Mouse (Mus musculus): ENCODE measurements around the gene Supt3. TPM values are rescaled to one million over a fixed set of nuclear protein-coding genes. Genes with fewer than 3 reads are reported as not detected.

Gene Supt3
- polyA plus RNA-seq, 1 experiment from 2014 or later = 21.1 TPM

DNA sequence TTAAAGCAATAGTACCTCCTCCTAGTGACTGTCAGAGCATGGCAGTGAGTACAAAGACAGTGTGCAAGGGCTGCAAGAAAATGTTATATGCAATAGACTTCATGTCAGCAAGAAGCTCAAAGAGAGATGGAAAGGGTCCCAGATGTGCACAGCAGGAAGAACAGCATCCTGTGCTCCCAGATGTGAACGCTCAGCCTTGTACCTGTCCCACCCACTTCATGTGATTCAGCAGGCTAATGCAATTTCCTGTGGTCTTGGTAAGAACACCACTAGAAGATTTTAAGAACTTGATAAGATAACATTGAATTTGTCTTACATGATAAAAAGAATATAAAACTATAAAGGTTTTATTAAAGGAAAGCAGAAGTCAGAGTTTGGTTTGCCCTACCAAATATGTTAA, 230.5 kb downstream of the Supt3 start:
- ATAC-seq (ENCODE audit: insufficient read depth) (no peak), DNase-seq (no peak)
- H3K4me1 ChIP-seq (ENCODE audit: insufficient read depth) = no peaks in the 10 kb centered on the region
- WGBS = 73% methylated on average over 1 of the region's 1 CpGs
- no peaks in the 10 kb centered on the region for H3K27me3 ChIP-seq (ENCODE audit: insufficient read depth, low read length)
- no peaks in the 10 kb centered on the region for H3K9me3 ChIP-seq (ENCODE audit: low read depth, low read length)
- no peaks in the 10 kb centered on the region for H3K36me3 ChIP-seq (ENCODE audit: insufficient read depth)
- no peak overlapping the region for H3K4me2 ChIP-seq
- H3K4me3 ChIP-seq (ENCODE audit: low read depth, low read length) = no peak overlapping the region
- no peak for TF ChIP-seq CTCF (IDR thresholded peaks at IDR 0.05; ENCODE audit: low read depth)
- no peak overlapping the region for H3K27ac ChIP-seq (ENCODE audit: low read depth)
- no peak overlapping the region for H3K9ac ChIP-seq

DNA sequence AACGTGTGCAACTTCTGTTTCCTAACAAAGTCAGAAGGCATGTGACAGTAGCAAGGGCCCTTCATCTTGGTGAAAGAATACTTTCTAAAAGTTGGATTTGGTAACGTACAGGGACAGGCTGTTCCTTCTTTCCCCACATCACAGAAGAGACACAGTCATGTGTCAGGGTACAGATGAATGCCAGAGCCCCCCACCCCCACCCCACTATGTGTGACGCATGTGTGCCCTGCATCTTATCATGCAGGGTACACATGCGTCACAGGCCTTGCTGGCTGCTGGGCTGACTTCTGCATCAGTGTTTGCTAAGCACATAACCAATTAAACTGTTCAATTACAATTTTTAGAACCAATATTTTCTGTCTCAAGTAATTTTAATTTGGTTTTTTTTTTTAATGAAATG, 231.7 kb downstream of the Supt3 start:
- no peaks in the 10 kb centered on the region for H3K36me3 ChIP-seq (ENCODE audit: insufficient read depth)
- no peak for TF ChIP-seq CTCF (IDR thresholded peaks at IDR 0.05; ENCODE audit: low read depth)
- no peak overlapping the region for H3K4me3 ChIP-seq (ENCODE audit: low read depth, low read length)
- 48% methylated on average over 4 of the region's 4 CpGs for WGBS
- H3K27ac ChIP-seq (ENCODE audit: low read depth) = no peak overlapping the region
- DNase-seq (no peak), ATAC-seq (ENCODE audit: insufficient read depth) (no peak)
- H3K4me2 ChIP-seq = no peak overlapping the region
- H3K4me1 ChIP-seq (ENCODE audit: insufficient read depth) = no peaks in the 10 kb centered on the region
- H3K9me3 ChIP-seq (ENCODE audit: low read depth, low read length) = no peaks in the 10 kb centered on the region
- no peak overlapping the region for H3K9ac ChIP-seq
- H3K27me3 ChIP-seq (ENCODE audit: insufficient read depth, low read length) = no peaks in the 10 kb centered on the region

DNA sequence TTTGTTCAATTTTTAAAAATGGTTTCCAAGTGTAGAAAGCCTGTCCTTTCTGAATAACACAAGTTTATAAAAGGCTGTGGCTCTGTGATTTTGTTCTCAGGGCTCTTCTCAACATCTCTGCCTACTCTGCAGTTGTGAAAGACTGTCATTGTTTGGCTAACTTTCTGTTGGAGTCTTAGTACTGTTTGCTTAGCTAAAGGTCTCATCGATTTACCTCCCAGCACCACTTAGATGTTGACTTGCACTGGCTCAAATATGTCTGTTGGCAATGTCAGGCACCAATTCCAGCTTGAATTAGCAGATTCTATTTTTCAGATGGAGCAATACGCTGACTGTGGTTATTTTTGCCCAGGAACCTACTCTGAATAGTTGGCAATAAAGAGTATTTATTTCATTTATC, 233.5 kb downstream of the Supt3 start:
- no peak for ATAC-seq (ENCODE audit: insufficient read depth)

DNA sequence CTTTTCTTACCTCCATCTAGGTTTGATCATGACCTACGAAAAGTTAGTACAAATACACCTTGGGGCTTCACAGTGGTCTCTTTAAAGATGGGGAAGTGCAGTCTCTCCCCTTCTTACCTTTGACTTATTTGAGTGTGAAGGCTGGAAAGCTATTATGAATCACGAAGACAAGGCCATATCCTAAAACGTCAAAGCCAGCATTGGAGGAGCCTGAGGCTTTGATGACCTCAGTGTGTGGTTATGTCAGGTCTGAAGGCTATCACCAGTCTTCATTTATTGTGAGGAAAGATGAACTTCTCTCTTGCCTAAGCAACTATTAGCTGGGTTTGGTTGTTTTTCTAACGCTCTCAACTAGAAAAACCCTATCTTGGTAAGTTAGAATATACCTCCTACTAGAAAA, 239.8 kb downstream of the Supt3 start:
- ATAC-seq (ENCODE audit: insufficient read depth) = no peak
- no peak overlapping the region for H3K9ac ChIP-seq
- no peaks in the 10 kb centered on the region for H3K36me3 ChIP-seq (ENCODE audit: insufficient read depth)
- DNase-seq = no peak
- TF ChIP-seq CTCF (IDR thresholded peaks at IDR 0.05; ENCODE audit: low read depth) = no peak
- WGBS = 80% methylated on average over 4 of the region's 4 CpGs
- H3K27me3 ChIP-seq (ENCODE audit: insufficient read depth, low read length) = no peaks in the 10 kb centered on the region
- no peaks in the 10 kb centered on the region for H3K4me1 ChIP-seq (ENCODE audit: insufficient read depth)
- H3K4me3 ChIP-seq (ENCODE audit: low read depth, low read length) = no peak overlapping the region
- no peak overlapping the region for H3K4me2 ChIP-seq
- H3K9me3 ChIP-seq (ENCODE audit: low read depth, low read length) = no peaks in the 10 kb centered on the region
- no peak overlapping the region for H3K27ac ChIP-seq (ENCODE audit: low read depth)

More for the DNA sequence above, 233.5 kb downstream of the Supt3 start:
- Histone ChIP-seq H3K27ac (ENCODE audit: low read depth) (no peak overlapping the region), H3K9me3 (ENCODE audit: low read depth, low read length) (no peaks in the 10 kb centered on the region), H3K9ac (no peak overlapping the region), H3K4me1 (ENCODE audit: insufficient read depth) (no peaks in the 10 kb centered on the region), H3K27me3 (ENCODE audit: insufficient read depth, low read length) (no peaks in the 10 kb centered on the region), H3K36me3 (ENCODE audit: insufficient read depth) (no peaks in the 10 kb centered on the region), H3K4me3 (ENCODE audit: low read depth, low read length) (no peak overlapping the region), H3K4me2 (no peak overlapping the region)
- 73% methylated on average over 2 of the region's 2 CpGs for WGBS
- no peak for DNase-seq
- TF ChIP-seq CTCF (IDR thresholded peaks at IDR 0.05; ENCODE audit: low read depth) = no peak

DNA sequence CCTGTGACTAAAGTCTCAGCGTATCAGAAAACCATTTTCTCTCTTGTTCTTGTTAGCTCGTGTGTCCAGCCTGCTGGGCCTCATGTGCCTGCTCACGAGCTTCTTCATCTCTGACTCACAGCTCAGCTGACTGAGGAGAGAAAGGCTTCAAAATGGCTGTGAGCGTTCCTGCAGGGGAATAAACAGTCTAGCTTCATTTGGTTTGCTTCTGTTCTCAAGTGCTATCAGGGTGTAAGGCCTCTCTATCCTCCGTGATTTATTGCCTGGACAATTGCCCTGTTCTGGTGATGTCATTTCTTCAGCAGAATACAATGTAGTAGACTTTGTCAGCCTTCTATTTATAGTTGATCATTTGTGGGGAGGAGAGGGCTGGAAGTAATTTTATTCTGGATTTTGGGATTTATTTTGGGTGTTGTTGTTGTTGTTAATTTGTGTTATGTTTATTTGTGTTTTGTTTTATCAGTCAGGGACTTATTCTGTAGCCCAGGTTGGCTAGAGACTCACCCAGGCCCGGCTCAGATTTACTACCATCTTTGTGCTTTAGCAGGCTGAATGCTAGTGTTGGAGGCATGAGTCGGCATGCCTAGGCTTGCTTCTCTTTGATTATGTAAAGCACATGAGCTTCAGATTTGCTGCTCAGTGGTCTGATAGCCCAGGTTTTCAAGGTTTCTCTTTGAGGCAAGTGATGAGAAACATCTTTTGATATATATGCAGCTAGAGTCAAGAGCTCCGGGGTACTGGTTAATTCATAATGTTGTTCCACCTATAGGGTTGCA, 243.4 kb downstream of the Supt3 start:
- no peak for TF ChIP-seq CTCF (IDR thresholded peaks at IDR 0.05; ENCODE audit: low read depth)
- H3K9me3 ChIP-seq (ENCODE audit: low read depth, low read length) = no peaks in the 10 kb centered on the region
- ATAC-seq (ENCODE audit: insufficient read depth) (no peak), DNase-seq (peak; percentile 56)
- no peak overlapping the region for H3K4me2 ChIP-seq
- H3K4me3 ChIP-seq (ENCODE audit: low read depth, low read length) = no peak overlapping the region
- H3K27ac ChIP-seq (ENCODE audit: low read depth) = no peak overlapping the region
- WGBS = 58% methylated on average over 8 of the region's 8 CpGs
- no peak overlapping the region for H3K9ac ChIP-seq
- H3K27me3 ChIP-seq (ENCODE audit: insufficient read depth, low read length) = no peaks in the 10 kb centered on the region
- H3K4me1 ChIP-seq (ENCODE audit: insufficient read depth) = no peaks in the 10 kb centered on the region
- H3K36me3 ChIP-seq (ENCODE audit: insufficient read depth) = no peaks in the 10 kb centered on the region

DNA sequence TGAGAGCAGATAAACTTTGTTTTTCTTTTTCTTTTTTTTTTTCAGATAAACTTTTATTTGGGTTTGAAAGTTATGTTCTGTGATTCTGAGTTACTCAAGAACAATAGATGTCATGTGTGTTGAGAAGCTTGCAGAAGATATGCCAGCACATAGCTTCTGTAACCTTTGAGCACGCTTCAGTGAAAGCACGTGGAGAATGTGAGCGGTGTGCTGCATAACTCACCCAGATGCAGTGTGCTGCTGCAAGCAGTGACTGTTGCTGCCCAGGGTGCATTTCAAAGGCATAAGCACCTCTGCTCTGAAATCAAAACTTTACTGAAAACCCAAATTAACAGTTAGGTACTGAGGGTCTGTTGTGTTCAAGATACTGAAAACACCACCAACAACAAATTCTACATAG, 251.5 kb downstream of the Supt3 start:
- Histone ChIP-seq H3K4me1 (ENCODE audit: insufficient read depth) (no peaks in the 10 kb centered on the region), H3K9ac (no peak overlapping the region), H3K4me3 (ENCODE audit: low read depth, low read length) (no peak overlapping the region), H3K4me2 (no peak overlapping the region), H3K36me3 (ENCODE audit: insufficient read depth) (no peaks in the 10 kb centered on the region), H3K27me3 (ENCODE audit: insufficient read depth, low read length) (no peaks in the 10 kb centered on the region), H3K9me3 (ENCODE audit: low read depth, low read length) (no peaks in the 10 kb centered on the region), H3K27ac (ENCODE audit: low read depth) (no peak overlapping the region)
- no peak for ATAC-seq (ENCODE audit: insufficient read depth)
- DNase-seq = no peak
- WGBS = 67% methylated on average over 3 of the region's 3 CpGs
- no peak for TF ChIP-seq CTCF (IDR thresholded peaks at IDR 0.05; ENCODE audit: low read depth)

DNA sequence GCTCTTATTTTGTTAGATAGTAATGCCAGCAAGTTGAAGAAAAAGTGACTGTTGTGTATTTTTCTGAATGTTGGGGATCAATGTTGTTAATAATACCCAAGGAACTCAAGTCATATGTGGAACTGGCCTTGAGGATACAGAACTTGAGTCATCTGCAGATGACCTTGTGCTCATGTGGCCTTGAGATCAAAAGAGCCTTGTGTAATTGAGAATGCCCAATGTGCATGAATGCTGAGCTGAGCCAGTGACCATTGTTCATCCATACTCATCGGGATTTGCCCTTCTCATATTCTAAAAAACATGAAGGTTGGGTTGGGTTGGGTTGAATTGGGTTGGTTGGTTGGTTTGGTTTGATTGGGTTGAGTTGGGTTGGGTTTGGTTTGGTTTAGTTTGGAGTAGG, 252.2 kb downstream of the Supt3 start:
- TF ChIP-seq CTCF (IDR thresholded peaks at IDR 0.05; ENCODE audit: low read depth) = no peak
- H3K27me3 ChIP-seq (ENCODE audit: insufficient read depth, low read length) = no peaks in the 10 kb centered on the region
- H3K9me3 ChIP-seq (ENCODE audit: low read depth, low read length) = no peaks in the 10 kb centered on the region
- no peaks in the 10 kb centered on the region for H3K36me3 ChIP-seq (ENCODE audit: insufficient read depth)
- H3K9ac ChIP-seq = no peak overlapping the region
- H3K4me3 ChIP-seq (ENCODE audit: low read depth, low read length) = no peak overlapping the region
- ATAC-seq (ENCODE audit: insufficient read depth) = no peak
- no peak overlapping the region for H3K4me2 ChIP-seq
- WGBS = 96% methylated on average over 1 of the region's 1 CpGs
- no peak overlapping the region for H3K27ac ChIP-seq (ENCODE audit: low read depth)
- no peaks in the 10 kb centered on the region for H3K4me1 ChIP-seq (ENCODE audit: insufficient read depth)
- DNase-seq = no peak
